Mouse (Mus musculus): ENCODE results near the gene Srsf4.

The Srsf4 gene

DNA sequence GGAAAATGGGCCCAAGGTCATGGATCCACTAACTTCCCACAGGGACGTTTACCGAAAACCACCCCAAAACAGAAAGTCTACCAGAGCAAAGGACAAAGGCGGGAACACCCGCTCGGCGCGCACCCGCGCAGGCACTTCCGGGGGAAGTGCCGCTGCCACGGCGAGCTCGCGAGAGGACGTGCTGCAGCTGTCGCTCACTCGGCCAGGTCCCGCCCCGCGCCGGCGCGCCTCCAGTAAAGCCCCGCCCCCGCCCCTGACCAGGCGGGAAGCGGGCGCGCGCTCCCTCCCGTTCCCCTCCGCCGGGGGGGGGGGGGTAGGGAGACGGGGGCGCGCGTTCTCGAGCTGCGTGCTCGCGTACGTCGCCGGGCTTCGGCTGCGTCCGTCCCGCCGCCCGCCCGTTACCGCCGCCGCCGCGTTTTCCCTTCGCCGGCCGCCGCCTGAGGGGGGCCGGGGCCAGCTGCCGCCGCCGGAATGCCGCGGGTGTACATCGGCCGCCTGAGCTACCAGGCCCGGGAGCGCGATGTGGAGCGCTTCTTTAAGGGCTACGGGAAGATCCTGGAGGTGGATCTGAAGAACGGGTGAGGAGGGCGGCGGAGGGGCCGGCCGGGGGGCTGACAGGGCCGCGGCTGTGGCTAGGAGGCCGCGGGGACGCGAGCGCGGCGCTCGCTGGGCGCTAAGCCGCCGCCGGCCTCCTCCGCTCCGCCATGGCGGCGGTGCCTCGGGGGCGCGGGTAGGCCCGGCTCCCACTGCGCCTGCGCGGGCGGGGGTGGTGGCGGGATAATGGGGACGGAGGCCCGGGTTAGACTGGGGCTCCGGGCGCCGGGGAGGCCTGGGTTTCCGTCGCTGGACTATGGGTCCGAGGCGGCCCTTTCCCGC is at the start of gene Srsf4:
Gene Srsf4 (plus strand): TSS at position 325 of the 876 bp plus-strand sequence.
- peak; percentile 85 to 88 for DNase-seq (ENCODE audit: low spot score in 2 of 2)

DNA sequence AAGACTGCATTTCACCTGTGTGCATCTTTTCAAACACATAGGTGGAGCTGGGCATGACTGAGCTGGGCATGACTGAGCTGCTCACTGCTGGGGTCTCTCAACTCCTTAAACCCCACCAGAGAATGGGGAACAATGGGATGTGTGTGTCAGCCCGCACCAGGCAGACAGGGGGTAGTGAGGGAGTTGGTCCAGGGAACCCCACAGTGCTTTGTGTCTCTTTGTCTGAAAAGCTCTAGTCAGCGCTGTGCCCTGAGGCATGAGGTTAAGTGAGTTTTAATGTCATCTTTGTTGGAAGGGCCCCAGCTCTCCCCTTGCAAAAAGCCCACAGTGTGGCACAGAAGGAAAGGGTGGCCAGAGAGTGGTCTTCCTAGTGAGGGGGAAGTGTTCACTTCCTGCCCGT is 48.5 kb upstream of the Srsf4 start:
- DNase-seq (ENCODE audit: low spot score in 2 of 2), result no peak

- DNase-seq (ENCODE audit: low spot score in 2 of 2), result no peak
Measured at GRCm38 (mm10) chr4:131825830-131826229, 47.6 kb upstream of the Srsf4 start.

GRCm38 (mm10) chr4:131826905-131827304 is 46.5 kb upstream of the Srsf4 start:
- no peak for DNase-seq (ENCODE audit: low spot score in 2 of 2)

GRCm38 (mm10) chr4:131829123-131829522 is 44.3 kb upstream of the Srsf4 start:
- no peak for DNase-seq (ENCODE audit: low spot score in 2 of 2)

- no peak for DNase-seq (ENCODE audit: low spot score in 2 of 2)
Measured at GRCm38 (mm10) chr4:131831546-131832045, 41.8 kb upstream of the Srsf4 start.

GRCm38 (mm10) chr4:131832759-131833407 is 40.5 kb upstream of the Srsf4 start:
- DNase-seq (ENCODE audit: low spot score in 2 of 2), result no peak

DNA sequence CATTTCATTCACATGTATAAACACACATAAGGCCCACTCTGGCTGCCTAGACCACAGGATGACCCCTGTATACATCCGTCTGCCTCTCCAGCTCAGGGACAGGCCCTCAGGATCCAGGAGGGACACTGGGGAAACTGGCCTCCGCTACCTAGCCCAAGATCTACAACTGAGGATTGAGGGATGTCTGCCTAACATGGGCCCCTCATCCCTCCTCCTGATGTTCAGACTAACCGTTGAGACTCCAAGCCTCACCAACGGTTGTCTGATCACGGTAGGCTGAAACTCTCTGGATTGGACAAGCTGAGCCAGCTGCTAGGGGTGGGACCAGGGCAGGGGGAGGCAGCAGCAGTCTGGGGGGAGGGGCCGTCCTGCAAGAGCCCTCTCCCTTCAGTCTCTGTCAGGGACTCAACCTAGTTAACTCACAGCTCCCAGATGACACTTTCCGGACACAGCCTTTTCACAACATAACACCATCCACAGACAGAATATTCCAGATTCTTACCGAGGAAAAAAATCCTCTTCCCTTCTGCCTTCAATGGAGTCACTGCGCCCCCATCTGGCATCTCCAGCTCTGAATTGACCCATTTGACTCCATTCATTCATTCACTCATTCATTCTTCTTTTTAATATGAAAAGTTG is 39.3 kb upstream of the Srsf4 start:
- DNase-seq (ENCODE audit: low spot score in 2 of 2), result no peak

GRCm38 (mm10) chr4:131836351-131836881 is 37.0 kb upstream of the Srsf4 start:
- no peak for DNase-seq (ENCODE audit: low spot score in 2 of 2)

- DNase-seq (ENCODE audit: low spot score in 2 of 2), result peak in 1 of 2 experiments; percentile 29
Measured at GRCm38 (mm10) chr4:131836891-131837491, 36.4 kb upstream of the Srsf4 start.

DNA sequence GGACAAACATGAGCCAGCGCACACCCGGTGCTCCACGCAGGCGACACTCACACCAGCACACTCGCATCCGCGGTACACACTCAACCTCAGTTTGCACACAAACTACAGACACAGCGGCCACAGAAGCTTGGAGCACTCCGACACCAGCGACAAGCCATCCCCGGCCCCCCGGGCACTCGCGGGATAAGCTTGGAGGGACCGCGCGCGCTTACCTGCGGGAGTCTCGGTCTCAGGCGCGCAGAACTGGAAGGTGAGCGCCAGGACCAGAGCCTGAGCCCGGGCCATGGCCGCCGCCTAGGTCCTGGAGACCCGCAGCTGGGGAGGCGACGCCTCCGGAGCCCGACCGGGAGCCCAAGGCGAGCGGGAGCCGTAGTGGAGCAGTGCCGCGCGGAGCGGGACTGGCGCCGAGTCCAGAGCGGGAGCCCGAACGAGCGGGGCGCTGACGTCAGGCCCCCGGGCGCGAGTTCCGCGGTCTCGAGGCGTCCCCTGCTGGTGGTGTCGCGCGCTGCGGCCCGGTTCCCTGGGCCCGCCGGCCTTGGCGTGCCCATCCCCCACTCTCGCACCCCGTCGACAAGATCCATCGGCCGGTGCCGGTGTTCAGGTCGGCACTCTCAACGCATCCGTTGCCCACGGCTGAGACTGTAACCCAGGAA is 35.4 kb upstream of the Srsf4 start, which contains the start of gene Ptpru:
Gene Ptpru (minus strand): TSS at position 417 of the 653 bp plus-strand sequence.
- DNase-seq (ENCODE audit: low spot score in 2 of 2), result peak; percentile 58 to 88

GRCm38 (mm10) chr4:131843290-131843743 is 30.1 kb upstream of the Srsf4 start, which contains the start of gene Mecr:
Gene Mecr, plus strand, starts transcription at chr4:131843470.
- peak; percentile 84 to 92 for DNase-seq (ENCODE audit: low spot score in 2 of 2)

GRCm38 (mm10) chr4:131845991-131846778 is 27.2 kb upstream of the Srsf4 start:
- DNase-seq (ENCODE audit: low spot score in 2 of 2), result no peak

- no peak for DNase-seq (ENCODE audit: low spot score in 2 of 2)
Measured at GRCm38 (mm10) chr4:131848082-131848481, 25.3 kb upstream of the Srsf4 start.

DNA sequence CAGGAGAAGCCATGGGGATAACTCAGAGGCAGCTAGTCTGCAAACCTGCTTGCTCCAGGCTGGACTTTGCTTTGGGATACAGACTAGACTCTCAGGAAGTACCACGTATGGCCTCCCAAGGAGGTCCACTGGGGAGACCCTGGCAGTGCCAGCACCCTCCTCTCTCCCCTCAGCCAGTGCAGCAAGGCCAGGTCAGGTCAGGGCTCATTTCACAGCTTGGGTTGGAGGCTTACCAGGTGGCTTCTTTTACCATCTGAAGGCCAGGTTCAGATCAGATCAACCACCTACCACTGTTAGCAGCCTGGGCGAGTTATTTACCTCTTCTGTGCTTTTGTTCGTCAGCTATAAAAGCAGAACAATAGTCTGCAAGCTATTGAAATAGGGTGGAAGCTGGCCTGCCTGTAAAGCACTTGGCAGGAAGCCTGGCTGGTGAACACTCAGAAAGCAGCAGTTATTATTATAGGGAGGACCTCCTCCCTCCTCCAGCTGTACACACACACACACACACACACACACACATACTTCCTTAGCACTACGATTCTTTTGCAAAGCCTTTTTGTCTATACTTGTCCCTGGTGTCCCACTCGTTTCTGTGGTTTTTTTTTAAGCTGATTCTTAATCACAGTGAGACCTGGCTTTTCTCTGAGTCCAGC is 23.3 kb upstream of the Srsf4 start:
- DNase-seq (ENCODE audit: low spot score in 2 of 2), result peak; percentile 36 to 46

GRCm38 (mm10) chr4:131854950-131855349 is 18.5 kb upstream of the Srsf4 start:
- DNase-seq (ENCODE audit: low spot score in 2 of 2), result no peak

DNA sequence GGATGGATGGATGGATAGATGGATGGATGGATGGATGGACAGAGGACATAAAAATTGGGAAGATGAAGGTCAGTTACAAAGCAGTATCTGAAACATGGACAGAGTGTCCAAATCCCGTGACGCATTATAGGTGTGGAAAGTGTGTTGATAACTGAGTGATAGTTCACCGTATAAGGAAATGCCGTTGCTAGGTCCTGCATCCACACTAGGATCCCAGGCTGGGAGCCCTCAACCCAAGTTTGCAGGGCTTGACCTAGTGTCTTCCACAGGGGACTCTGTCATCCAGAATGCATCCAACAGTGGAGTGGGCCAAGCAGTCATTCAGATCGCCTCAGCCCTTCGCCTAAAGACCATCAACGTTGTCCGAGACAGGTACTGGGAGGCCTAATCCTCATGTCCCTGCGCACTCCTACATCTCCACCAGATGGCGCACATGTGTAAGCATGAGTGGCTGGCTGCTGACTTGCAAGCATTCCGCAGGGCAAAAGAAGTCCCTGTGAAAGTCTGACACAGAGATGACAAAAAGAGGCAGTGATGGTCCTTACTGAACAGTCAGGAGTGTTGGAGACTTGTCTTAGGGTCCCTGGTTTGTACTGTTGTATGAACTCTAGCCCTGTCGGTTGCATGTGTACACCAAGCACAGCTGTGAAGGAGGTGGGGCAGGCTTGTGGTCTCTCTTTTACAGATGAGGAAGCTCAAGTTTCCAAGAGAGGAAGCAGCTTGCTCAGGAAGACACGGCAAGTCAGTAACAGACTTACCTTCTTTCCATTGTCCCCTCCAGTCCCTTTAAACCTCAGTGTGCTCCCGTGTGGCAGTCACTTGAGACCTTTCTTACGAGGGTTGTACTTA is 12.7 kb upstream of the Srsf4 start:
- peak; percentile 63 to 78 for DNase-seq (ENCODE audit: low spot score in 2 of 2)

GRCm38 (mm10) chr4:131861341-131861739 is 12.1 kb upstream of the Srsf4 start:
- DNase-seq (ENCODE audit: low spot score in 2 of 2), result no peak
